Mouse (Mus musculus): ENCODE measurements around the gene Batf. TPM values are rescaled to one million over a fixed set of nuclear protein-coding genes. Genes with fewer than 3 reads are reported as not detected.
"Not testable (repeated sequence)": the region's sequence is repeated elsewhere in the genome, so short reads cannot be mapped to it uniquely, and the experiment has no call there.

The Batf gene
- 1 to 10 TPM in 2 of 4 experiments, under 1 TPM in 2; 0.38 to 2.4 (median 1.1) TPM for total RNA-seq (2022)

DNA sequence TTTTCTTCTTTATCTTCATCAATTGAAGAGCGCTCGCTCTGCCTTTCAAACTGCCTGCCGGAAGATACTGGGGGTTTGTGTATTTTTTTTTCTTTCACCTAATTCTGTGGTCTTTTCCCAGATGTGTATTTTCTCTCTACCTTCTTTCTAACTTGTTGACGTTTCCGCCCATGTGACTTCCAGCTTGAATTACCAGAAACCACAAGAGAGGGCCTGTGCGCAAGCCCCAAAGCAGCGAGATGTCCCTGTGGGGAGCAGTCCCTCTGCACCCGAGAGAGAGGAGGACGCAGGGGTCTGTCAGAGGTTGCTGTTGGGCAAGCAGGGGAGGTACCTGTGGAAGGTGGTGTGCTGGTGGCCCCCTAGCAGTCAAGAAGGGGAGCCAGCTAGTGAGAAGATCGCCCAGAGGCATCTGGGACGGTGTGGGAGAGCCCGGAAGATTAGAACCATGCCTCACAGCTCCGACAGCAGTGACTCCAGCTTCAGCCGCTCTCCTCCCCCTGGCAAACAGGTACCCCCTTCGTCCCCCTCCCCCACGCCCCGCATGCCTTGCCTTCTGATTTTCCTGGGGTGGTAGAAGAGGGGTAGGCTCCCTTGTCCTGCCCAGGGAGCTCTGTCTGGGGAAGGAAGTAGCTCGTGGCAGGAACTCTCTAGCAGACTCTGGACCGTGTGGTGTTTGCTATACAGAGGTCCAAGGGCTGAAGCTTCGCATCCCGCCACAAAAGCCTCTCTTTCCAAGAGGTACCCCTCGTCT lies at the start of gene Batf:
Gene Batf, plus strand, starts transcription at position 204 of the 751 bp plus-strand sequence.
- DNase-seq, result no peak

DNA sequence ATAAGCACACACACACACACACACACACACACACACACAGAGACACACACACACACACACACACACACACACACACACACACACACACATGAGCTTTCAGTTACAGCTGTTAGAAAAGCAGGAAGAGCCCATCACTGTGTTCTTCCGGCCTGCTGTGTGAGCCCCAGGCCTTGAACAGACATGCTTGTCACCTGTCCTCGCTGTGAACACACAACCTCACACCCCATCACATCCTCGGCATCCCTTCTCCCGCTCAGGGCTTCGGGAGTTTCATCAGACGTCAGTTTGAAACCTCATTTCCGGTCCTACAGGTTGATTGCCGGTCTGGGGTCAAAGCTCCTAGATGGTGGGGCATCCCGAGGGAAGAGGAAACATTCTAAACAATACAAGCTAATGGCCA lies 48.5 kb upstream of the Batf start:
- DNase-seq, result no peak

DNA sequence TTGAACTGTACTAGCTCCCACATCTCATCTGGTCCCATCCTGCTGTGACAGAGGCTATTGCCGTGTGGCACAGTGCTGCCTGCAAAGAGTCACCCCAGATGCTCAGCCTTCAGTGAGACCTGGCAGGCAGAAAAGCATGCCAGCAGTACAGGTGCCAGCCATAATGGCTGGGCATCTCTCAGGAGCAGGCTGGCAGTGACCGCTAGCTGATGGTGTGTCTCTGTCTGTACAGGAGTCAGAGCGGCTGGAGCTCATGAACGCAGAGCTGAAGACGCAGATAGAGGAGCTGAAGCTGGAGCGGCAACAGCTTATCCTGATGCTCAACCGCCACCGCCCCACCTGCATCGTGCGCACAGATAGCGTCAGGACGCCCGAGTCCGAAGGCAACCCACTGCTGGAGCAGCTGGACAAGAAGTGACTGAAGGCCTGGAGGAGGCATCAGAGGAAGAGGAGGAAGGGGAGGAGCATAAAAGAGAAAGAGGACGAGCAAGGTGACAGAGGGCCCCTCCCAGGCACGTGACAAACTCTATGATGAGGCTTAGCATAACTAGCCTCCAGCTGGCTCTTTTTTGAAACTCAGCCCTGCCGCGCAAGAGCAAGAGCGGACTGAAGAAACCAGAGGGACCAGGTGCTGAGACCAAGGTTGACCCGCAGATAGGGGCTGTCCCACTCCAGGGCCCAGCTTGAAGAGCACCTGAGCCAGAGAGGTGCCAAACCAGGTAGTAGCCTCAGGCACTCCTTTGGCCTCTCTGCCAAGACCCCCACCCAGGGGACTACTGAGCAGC lies 47.7 kb upstream of the Batf start:
- no peak for DNase-seq

- peak; percentile 23 for DNase-seq
Measured at GRCm38 (mm10) chr12:85639326-85640008, 47.0 kb upstream of the Batf start.

GRCm38 (mm10) chr12:85640852-85641563 lies 45.5 kb upstream of the Batf start:
- DNase-seq, result no peak

DNA sequence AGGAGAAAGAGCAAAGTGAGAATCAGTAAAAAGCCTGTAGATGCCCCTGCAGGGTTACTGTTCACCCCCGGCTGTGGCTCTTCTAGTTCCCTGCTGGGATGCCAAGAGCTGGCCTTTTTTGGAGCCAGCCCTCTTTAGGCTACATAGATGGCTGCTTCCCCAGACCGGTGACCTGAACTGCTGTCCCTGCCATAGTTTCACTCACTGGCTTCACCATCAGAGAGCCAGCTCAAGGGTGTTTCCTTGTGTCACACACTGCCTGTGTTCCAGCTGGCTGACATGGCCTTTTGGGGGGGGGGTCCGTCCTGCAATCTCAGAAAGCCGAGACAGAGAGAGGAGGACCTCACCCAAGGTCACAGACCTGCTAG lies 44.9 kb upstream of the Batf start:
- no peak for DNase-seq

DNA sequence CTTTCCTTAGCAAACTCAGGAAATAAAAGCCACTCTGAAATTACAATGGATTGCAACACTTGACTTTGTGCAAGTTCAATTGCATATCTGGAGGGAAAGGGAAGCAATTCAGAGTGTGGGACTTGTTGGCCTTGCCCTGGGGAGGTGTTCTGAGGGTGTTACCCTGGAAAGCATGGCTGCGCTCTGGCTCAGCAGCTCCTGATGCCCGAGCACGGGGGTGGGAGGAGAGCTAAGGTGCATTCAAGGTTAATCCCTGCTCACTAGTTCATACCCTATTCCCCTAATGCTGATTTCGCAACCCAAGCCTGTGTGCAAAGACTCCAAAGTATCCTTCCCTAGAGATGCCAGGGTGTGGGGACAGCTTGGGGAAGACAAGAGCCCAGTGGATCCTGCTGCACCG lies 42.7 kb upstream of the Batf start:
- no peak for DNase-seq

GRCm38 (mm10) chr12:85645664-85646063 lies 40.8 kb upstream of the Batf start:
- no peak for DNase-seq

- DNase-seq, result no peak
Measured at GRCm38 (mm10) chr12:85647346-85647745, 39.1 kb upstream of the Batf start.

DNA sequence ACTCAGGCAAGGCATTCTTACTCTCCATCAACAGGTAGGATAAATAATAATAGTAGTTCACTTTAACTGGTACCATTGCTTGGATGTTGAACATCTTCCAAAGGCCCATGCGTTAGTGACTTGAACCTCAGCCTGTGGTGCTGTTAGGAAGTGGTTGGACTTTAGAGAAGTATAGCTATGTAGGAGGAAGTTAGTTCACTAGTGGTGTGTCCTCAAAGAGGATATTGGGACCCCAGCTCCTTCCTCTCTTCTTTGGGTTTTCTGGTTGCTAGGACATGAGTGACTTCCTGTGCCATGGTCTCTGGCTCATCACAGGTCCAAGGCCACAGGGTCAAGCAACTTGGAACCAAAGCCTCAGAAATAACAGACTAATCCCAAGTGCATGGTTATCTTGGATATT lies 38.5 kb upstream of the Batf start:
- DNase-seq, result no peak

DNA sequence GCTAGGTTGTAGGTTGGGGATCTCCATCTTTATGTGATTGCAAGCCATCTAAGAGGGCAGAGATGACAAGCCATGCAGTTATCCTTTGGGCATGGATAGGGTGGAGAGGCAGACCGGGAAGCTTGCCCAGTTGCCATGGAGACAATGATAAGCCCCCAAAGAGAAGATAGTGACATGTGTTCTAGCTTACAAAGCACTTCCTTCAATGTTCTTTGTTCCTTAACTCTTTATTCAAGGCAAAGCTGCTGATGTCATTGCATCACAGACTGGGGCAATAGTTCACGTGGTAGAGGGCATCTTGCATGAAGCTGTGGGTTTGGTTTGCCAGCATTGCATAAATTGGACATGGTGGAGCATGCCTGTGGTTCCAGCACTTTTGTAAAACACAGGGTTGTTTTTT lies 27.1 kb upstream of the Batf start:
- DNase-seq, result no peak

DNA sequence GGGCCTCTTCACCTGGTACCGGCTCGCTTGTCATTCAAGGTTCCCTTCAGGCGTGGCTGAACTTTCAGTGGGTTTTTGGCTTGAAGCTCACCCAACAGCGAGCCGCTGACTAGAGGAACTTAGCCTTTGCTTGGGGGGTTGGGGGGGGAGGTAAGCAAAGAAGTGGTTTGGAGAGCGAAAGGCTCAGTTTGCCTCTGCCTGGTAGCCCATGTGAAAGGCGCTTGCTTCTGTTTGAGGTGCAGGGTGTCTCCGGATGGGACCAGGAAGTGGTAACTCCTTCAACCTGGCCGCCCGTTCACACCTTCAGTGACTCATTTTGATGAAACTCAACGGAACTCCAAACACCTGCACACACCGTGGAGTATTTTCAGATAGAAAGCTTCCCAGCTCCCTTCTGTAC lies 25.6 kb upstream of the Batf start:
- no peak for DNase-seq

DNA sequence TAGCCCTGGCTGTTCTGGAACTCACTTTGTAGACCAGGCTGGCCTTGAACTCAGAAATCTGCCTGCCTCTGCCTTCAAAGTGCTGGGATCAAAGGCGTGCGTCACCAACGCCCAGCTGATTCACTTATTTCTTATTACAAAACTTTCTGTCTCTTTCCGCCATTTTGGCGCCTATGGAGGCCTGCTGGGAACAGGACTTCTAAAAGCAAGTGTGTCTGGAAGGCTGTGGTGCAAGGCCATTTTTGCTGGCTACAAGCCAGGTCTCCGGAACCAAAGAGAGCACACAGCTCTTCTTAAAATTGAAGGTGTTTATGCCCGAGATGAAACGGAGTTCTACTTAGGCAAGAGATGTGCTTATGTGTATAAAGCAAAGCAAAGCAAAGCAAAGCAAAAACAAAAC lies 24.2 kb upstream of the Batf start:
- DNase-seq, result not testable (repeated sequence)

- peak; percentile 49 for DNase-seq
Measured at GRCm38 (mm10) chr12:85662896-85663295, 23.6 kb upstream of the Batf start.

DNA sequence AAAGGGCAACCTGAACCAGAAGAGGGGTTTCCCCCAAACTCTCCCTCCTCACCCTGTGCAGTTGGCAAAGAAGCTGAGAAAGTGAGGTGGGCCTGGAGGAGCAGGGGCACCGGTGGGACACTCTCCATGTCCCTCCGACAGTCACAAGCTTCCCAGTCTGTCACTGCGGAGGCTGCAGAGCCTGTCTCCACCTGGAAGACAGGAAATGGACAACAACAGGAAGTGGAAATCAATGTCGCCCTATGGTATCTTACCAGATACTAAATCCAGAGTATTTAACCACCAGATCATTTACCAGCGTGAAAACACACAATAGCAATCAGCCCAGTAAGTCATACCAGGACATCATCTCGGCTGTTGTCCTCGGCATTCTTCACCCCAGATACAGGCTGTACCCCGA lies 20.4 kb upstream of the Batf start:
- DNase-seq, result no peak

- DNase-seq, result no peak
Measured at GRCm38 (mm10) chr12:85667071-85667470, 19.4 kb upstream of the Batf start.

DNA sequence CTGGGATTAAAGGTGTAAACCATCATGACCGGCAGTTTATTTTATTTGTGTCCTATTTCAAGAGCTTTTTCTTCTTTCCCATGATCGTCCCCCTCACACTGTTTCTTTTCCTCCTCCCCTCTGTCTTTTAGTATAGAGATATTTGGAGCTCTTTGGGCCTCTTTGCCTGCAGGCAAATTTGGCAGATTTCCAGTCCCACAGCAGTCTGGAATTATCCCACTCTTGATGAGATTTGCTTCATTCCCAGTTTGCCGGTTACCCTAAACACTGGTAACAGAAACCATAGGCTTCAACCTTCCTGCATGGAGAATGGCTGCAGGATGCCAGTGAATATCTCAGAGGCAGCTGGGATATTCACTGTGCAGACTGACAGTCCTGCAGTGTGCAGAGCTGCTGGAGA lies 17.8 kb upstream of the Batf start:
- DNase-seq, result no peak

GRCm38 (mm10) chr12:85670080-85670479 lies 16.4 kb upstream of the Batf start:
- DNase-seq, result no peak

DNA sequence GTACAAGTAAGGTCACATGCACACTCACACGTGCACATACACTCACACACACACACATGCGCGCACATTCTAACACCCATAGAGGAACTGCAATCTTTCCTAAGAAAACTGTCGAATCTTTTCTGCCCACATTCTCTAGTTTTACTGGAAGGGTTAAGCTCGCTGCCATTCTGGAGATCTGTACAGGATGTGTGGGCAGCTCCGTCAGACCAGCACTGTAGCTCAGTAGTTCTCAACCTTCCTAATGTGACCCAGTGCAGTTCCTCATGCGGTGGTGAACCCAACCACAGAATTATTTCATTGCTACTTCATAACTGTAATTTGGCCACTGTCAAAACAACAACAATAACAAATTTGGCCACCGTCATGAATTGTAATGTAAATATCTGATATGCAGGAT lies 12.6 kb upstream of the Batf start:
- DNase-seq, result no peak

- DNase-seq, result no peak
Measured at GRCm38 (mm10) chr12:85679117-85679516, 7.4 kb upstream of the Batf start.

DNA sequence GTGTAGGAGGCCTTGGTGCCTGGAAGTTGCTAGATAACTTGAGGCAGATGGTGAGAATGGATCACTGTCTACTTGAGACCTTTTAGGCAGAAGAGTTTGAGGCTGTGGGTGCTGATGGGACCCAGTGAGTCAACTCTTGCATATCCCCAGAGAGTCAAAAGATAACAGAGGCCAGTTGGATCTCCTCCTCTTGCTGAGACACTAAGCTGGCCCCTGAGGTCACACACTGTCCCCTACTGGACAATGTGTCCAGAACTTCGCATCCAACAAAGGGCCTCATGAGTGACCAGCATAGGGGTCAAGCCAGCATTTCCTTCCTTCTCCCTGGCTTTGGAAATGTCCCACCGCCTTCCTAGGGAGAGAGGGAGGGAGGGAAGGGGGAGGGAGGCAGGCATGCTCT lies 6.7 kb upstream of the Batf start:
- no peak for DNase-seq

DNA sequence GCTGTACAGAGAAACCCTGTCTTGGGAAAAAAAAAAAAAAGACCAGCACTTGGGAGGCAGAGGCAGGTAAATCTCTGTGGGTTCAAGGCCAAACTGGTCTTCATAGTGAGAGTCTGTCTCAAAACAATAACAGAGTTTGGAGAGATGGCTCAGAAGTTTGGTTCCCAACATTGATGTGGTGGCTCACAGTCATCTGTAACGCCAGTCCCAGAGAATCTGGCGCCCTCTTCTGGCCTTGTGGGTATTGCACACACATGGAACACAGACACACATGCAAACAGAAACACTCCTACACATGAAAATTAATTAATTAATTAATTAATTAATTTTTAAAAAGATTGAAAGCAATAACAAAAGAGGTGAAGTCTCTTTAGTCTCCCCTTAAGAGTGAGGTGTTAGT lies 4.1 kb upstream of the Batf start:
- DNase-seq, result no peak

All from adrenal gland, adult 8-10 months (tissue).